Mouse (Mus musculus) bone marrow, adult 2 months (tissue): Measurements from ENCODE around the gene Klf4.

Experiments
- CTCF ChIP-seq: fragments of 200-500 bp; IDR thresholded peaks from 2 replicates; pipeline ENCODE4 v1.5.1; 2011; ENCODE audit warnings: low read length, control low read depth; ENCODE audit not compliant: control insufficient read depth, insufficient read depth
- POLR2A ChIP-seq: fragments of 200-500 bp; IDR thresholded peaks from 2 replicates; pipeline ENCODE4 v1.6.1; 2011; ENCODE audit warnings: low read depth, mild to moderate bottlenecking, control low read depth, low read length, borderline replicate concordance; ENCODE audit not compliant: control insufficient read depth

DNA sequence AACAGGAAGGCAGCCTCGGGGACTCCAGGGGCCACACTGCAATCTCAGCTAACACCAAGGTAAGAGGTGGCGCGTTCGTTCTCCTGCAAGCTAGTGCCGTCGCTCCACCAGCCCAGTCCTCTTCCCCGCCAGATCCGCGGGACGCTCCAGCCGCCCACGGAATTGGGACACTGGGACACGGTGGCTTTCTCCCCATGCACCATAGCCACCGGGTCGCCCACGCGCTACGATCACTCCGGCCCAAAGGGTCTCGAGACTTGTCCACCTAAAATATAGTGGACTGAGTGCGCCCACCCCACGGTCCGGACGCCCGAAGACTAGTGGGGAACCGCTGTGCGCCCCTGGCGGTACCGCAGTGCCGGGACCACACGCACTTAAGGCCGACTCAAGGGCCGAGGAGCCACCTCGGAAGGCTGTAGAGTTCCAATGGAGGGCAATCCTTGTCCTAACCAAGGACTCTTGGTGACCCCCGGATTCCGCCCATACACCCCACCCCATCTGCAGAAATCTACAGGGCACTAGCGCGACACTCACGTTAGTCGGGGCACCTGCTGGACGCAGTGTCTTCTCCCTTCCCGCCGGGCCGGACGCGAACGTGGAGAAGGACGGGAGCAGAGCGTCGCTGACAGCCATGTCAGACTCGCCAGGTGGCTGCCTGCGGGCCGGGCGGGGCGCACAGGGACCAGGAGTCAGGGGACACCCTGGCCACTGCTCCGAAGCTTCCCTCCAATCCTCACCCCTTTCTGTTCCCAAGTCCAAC, 990 bp downstream of the Klf4 start:
- TF ChIP-seq CTCF (no peak), POLR2A (peak; percentile 9; the same call in 1 of the 2 replicates)
